Mouse (Mus musculus): ENCODE data around the gene Hbb-y.

- TF ChIP-seq HCFC1 (IDR thresholded peaks at IDR 0.05; ENCODE audit: low read depth, low read length) (no peak), CTCF (IDR thresholded peaks at IDR 0.05 in 2 of 3, conservative IDR thresholded peaks at IDR 0.05 in 1 of 3; ENCODE audit: control insufficient read depth in 1 of 3, insufficient read depth in 1 of 3, low read depth in 2 of 3, low read length in 3 of 3, poor library complexity in 1 of 3, severe bottlenecking in 1 of 3) (no peak), E2F4 (IDR thresholded peaks at IDR 0.05; ENCODE audit: borderline replicate concordance, low read depth, low read length) (no peak), EP300 (IDR thresholded peaks at IDR 0.05; ENCODE audit: low read depth in 1 of 2, low read length in 2 of 2) (no peak), JUND (IDR thresholded peaks at IDR 0.05; ENCODE audit: low read depth, low read length) (no peak), MAFK (IDR thresholded peaks at IDR 0.05; ENCODE audit: borderline replicate concordance, low read depth, low read length) (no peak), GATA1 (IDR thresholded peaks at IDR 0.05; ENCODE audit: low read depth, low read length) (no peak), MEF2A (IDR thresholded peaks at IDR 0.05; ENCODE audit: extremely low read depth, insufficient replicate concordance, low read depth, low read length, poor library complexity, severe bottlenecking) (no peak), USF2 (IDR thresholded peaks at IDR 0.05; ENCODE audit: borderline replicate concordance in 1 of 2, insufficient read depth in 1 of 2, low read depth in 1 of 2, low read length in 2 of 2) (no peak), ZMIZ1 (IDR thresholded peaks at IDR 0.05; ENCODE audit: low read depth, low read length) (no peak), POLR2AphosphoS5 (IDR thresholded peaks at IDR 0.05; ENCODE audit: borderline replicate concordance, low read depth, low read length) (no peak), POLR2A (IDR thresholded peaks at IDR 0.05; ENCODE audit: control insufficient read depth in 1 of 2, insufficient read depth in 1 of 2, low read depth in 1 of 2, low read length in 2 of 2, poor library complexity in 1 of 2) (no peak), TAL1 (IDR thresholded peaks at IDR 0.05; ENCODE audit: low read length) (no peak), SMC3 (IDR thresholded peaks at IDR 0.05; ENCODE audit: low read depth, low read length) (no peak)
These were observed 41.4 kb upstream of the Hbb-y start, which contains the start of gene Olfr64 for GRCm38 (mm10) chr7:103894385-103894784.

Measured in MEL (cell line).